Mouse (Mus musculus): ENCODE measurements at regions not wholly inside any gene's neighbourhood (a gene's known extent, or its start where the extent isn't known, plus 50 kb on each side); places are given as distances from the start of the nearest gene placed in this dataset.
"Not testable (repeated sequence)": the region's sequence is repeated elsewhere in the genome, so short reads cannot be mapped to it uniquely, and the experiment has no call there.

GRCm38 (mm10) chr10:111624624-111625023, 118.5 kb downstream of the Phlda1 start:
- TF ChIP-seq CTCF (IDR thresholded peaks at IDR 0.05): no peak
- intact Hi-C loops (cut with DNase I): no loop called here
- no peak overlapping the region for H3K4me3 ChIP-seq
- DNase-seq: no peak
- no peak overlapping the region for H3K27ac ChIP-seq

- TF ChIP-seq CTCF (IDR thresholded peaks at IDR 0.05): no peak
- intact Hi-C loops (cut with DNase I): no loop called here
- H3K4me3 ChIP-seq: no peak overlapping the region
- no peak for DNase-seq
- no peak overlapping the region for H3K27ac ChIP-seq
Measured at GRCm38 (mm10) chr10:111625573-111625972, 119.5 kb downstream of the Phlda1 start.

GRCm38 (mm10) chr10:111626009-111626408, 119.9 kb downstream of the Phlda1 start:
- no peak overlapping the region for H3K27ac ChIP-seq
- no peak for TF ChIP-seq CTCF (IDR thresholded peaks at IDR 0.05)
- intact Hi-C loops (cut with DNase I): no loop called here
- no peak for DNase-seq
- no peak overlapping the region for H3K4me3 ChIP-seq

GRCm38 (mm10) chr10:111636283-111636682, 130.2 kb downstream of the Phlda1 start:
- TF ChIP-seq CTCF (IDR thresholded peaks at IDR 0.05): peak; percentile 42
- Histone ChIP-seq H3K27ac (no peak overlapping the region), H3K4me3 (no peak overlapping the region)
- intact Hi-C loops (cut with DNase I): no loop called here
- peak; percentile 26 for DNase-seq

DNA sequence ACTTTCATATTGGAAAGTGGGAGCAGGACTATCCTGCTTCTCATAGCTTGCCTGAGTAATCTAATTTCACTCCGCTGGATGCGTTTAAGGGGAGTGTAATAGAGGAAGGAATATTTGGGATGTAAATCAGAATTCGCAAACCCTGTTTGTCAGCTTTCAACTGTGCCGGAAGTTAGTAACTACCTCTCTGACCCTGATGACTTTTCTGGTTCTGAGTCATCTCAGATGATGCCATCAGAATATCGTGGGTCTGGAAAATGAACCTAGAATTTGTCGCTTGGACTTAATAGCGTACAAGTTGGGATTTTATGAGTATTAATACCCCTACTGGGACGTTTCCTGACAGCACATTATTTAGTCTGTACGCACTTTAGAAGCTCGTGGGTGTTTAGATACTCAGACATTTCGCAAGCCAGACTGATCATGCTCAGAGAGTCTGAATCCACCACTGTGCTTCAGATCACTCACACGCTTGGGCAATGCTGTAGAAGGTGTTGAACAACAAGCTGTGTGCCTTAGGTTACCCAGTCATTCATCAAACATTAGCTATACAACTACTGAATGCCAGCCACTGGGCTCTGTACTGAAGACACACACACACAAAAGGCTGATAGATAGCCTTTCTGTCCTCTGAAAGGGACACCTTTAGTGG, 131.1 kb downstream of the Phlda1 start:
- no peak for TF ChIP-seq CTCF (IDR thresholded peaks at IDR 0.05)
- intact Hi-C loops (cut with DNase I): no loop called here
- no peak for DNase-seq
- H3K4me3 ChIP-seq: no peak overlapping the region
- no peak overlapping the region for H3K27ac ChIP-seq

- Histone ChIP-seq H3K27ac (no peak overlapping the region), H3K4me3 (no peak overlapping the region)
- intact Hi-C loops (cut with DNase I): no loop called here
- peak; percentile 22 for DNase-seq
- TF ChIP-seq CTCF (IDR thresholded peaks at IDR 0.05): no peak
Measured at GRCm38 (mm10) chr10:111639866-111640265, 133.8 kb downstream of the Phlda1 start.

GRCm38 (mm10) chr10:111642683-111643082, 136.6 kb downstream of the Phlda1 start:
- Histone ChIP-seq H3K4me3 (no peak overlapping the region), H3K27ac (no peak overlapping the region)
- TF ChIP-seq CTCF (IDR thresholded peaks at IDR 0.05): no peak
- DNase-seq: no peak
- intact Hi-C loops (cut with DNase I): no loop called here

DNA sequence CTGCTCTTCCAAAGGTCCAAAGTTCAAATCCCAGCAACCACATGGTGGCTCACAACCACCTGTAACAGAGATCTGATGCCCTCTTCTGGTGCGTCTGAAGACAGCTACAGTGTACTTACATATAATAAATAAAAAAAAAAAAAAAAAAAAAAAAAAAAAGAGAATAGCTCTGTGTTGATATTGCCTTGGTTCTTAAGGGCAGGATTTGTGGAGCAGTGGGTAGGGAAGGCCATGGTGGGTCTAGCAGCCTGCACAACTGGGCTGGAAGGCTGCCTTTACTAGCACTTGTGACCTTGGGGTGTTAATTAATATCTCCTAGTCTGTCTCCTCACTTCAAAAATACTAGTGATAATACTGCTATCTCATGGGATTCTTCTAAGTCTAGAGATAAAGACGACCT, 147.7 kb downstream of the Phlda1 start:
- intact Hi-C loops (cut with DNase I); H3K27ac ChIP-seq; DNase-seq; H3K4me3 ChIP-seq: not testable (repeated sequence)

DNA sequence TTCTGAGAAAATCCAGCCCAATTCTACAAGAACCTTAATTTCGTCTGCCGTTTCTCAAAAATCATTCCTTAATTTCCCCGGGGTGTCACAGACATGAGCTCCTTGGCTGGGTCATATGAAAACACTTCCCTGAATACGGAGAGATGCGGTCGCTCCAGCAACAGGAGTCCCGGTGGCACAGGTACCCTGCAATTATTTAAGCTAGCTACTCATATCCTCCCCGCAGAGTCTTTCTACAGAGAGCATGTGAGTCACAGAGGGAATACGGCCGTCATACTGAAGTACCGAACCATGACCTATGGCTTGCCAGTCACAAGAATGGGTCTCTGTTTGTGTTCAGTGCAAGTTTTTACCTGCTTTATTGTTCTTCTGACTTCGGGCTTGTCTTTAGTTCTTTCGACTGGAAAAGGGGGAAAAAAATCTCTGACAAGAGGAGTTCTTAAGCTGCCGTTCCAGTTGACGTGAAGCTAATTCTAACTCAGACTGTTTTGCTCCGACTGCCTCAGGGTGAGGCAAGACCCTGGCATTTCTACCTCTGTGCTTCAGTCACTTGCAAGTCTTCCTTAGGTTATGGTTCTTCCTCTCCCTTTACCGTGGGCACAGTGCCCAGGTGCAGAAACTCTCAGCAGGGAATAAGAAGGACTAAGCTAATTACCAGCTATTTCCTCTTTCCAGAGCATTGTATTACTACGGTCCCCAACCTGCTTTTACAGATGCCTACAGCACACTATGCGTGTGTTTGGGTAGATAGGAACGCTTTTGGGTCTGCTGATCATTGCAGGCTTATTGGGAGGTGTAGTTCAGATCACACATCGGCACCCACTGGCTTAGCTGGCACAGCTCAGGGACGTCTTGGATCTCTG, 148.5 kb downstream of the Phlda1 start:
- intact Hi-C loops (cut with DNase I): no loop called here

GRCm38 (mm10) chr10:111658828-111659227, 152.7 kb downstream of the Phlda1 start:
- Histone ChIP-seq H3K27ac (no peak overlapping the region), H3K4me3 (peak overlapping the region; percentile 49)
- DNase-seq: no peak
- TF ChIP-seq CTCF (IDR thresholded peaks at IDR 0.05): no peak
- intact Hi-C loops (cut with DNase I): no loop called here

More for the DNA sequence above, 148.5 kb downstream of the Phlda1 start:
- peak; percentile 24 for DNase-seq
- Histone ChIP-seq H3K4me3 (no peak overlapping the region), H3K27ac (no peak overlapping the region)
- no peak for TF ChIP-seq CTCF (IDR thresholded peaks at IDR 0.05)

DNA sequence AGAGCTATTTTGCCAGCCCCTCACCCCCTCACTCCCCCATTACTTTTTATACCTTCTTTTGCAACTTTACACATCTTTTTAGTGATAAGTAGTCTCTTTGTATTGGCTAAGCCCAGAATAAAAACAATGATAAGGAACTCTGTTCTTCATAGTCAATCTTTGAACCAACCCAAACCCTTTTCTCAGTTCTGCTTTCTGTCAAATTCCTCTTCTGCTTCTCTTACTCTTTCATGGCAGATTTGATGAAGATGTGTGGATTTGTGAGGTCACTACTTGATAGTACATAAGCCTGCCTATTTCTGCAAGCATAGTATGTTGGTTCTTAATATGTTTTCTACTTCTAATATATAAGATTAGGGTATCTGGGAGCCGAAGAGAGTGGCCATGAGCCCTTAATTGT, 156.6 kb downstream of the Phlda1 start:
- Histone ChIP-seq H3K4me3 (no peak overlapping the region), H3K27ac (no peak overlapping the region)
- intact Hi-C loops (cut with DNase I): no loop called here
- DNase-seq: no peak
- no peak for TF ChIP-seq CTCF (IDR thresholded peaks at IDR 0.05)

GRCm38 (mm10) chr10:111665834-111666233, 159.7 kb downstream of the Phlda1 start:
- no peak for TF ChIP-seq CTCF (IDR thresholded peaks at IDR 0.05)
- Histone ChIP-seq H3K4me3 (no peak overlapping the region), H3K27ac (no peak overlapping the region)
- DNase-seq: no peak
- intact Hi-C loops (cut with DNase I): no loop called here

DNA sequence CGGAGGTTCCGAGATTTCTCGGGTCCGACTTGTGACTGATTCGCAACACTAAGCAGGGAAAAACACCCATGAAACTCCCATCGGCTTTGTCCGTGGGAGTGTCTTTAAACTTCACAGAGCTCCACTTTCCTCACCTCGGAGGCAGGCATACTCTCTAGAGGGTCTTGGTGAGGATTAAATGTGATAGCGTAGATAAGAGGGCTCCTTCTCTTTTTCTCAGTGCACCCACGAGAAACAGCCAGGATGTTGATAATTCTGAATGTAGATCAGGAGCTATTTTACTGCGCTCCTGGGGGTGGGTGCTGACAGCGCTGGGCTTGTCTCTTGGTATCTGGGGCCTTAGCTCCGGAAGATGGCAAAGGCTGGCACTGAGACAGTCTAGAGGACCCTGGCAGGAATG, 160.9 kb downstream of the Phlda1 start:
- no peak for TF ChIP-seq CTCF (IDR thresholded peaks at IDR 0.05)
- Histone ChIP-seq H3K27ac (no peak overlapping the region), H3K4me3 (no peak overlapping the region)
- intact Hi-C loops (cut with DNase I): no loop called here
- no peak for DNase-seq

All from gastrocnemius, adult 2 months (tissue).